Mouse (Mus musculus) lung, postnatal 0 days (tissue): ENCODE measurements around the gene Gm8265. TPM values are rescaled to one million over a fixed set of nuclear protein-coding genes. Genes with fewer than 3 reads are reported as not detected.
"Not testable (repeated sequence)": the region's sequence is repeated elsewhere in the genome, so short reads cannot be mapped to it uniquely, and the experiment has no call there.

ENCODE experiments used
- ATAC-seq: fragments of 200-750 bp; cut with Nextera tagmentation; 2 replicates; pipeline ENCODE4 v1.8.0; 2017; ENCODE audit warnings: moderate library complexity
- DNase-seq: peaks from one replicate; pipeline ENCODE4 v3.0.0-alpha.2; 2016; ENCODE audit warnings: low spot score
- H3K27ac ChIP-seq: fragments of 300-500 bp; sonication (generic); 2 replicates; pipeline ENCODE4 v1.5.1; 2014; ENCODE audit warnings: antibody characterized with exemption, mild to moderate bottlenecking, low read length, mixed read lengths
- H3K27me3 ChIP-seq: fragments of 300-500 bp; sonication (generic); replicated peaks from 2 replicates; pipeline ENCODE4 v1.6.1; 2014; ENCODE audit warnings: low read length, mixed read lengths; ENCODE audit not compliant: insufficient read depth
- H3K36me3 ChIP-seq: fragments of 300-500 bp; sonication (generic); 2 replicates; pipeline ENCODE4 v1.6.1; 2014; ENCODE audit warnings: low read length, mixed read lengths; ENCODE audit not compliant: insufficient read depth
- H3K4me1 ChIP-seq: fragments of 300-500 bp; sonication (generic); 2 replicates; pipeline ENCODE4 v1.6.1; 2014; ENCODE audit warnings: antibody characterized with exemption, low read depth, low read length, mixed read lengths; ENCODE audit not compliant: insufficient read depth
- H3K4me2 ChIP-seq: fragments of 300-500 bp; sonication (generic); replicated peaks from 2 replicates; pipeline ENCODE4 v1.6.1; 2014; ENCODE audit warnings: low read depth, mild to moderate bottlenecking, low read length, moderate library complexity, mixed read lengths
- H3K4me3 ChIP-seq: fragments of 300-500 bp; sonication (generic); 2 replicates; pipeline ENCODE4 v1.5.1; 2014; ENCODE audit warnings: low read depth, low read length
- H3K9ac ChIP-seq: fragments of 300-500 bp; sonication (generic); replicated peaks from 2 replicates; pipeline ENCODE4 v1.6.1; 2014; ENCODE audit warnings: low read depth, mild to moderate bottlenecking
- H3K9me3 ChIP-seq: fragments of 300-500 bp; sonication (generic); 2 replicates; pipeline ENCODE4 v1.6.1; 2016; ENCODE audit warnings: low read length, mixed read lengths
- WGBS: fragments of 180-500 bp; shearing (Covaris S2); extraction: QIAGEN DNeasy Blood & Tissue Kit; methylation state at CpG from one replicate; pipeline ENCODE4 v1.1.7; 2014; 5-methylcytosine and 5-hydroxymethylcytosine counted together
- polyA plus RNA-seq: library from polyadenylated mRNA; unstranded; fragments of >200 nt; fragmentation: Nextera tagmentation; extraction: Ambion mirVana; gene quantifications from 2 replicates; pipeline ENCODE4 v1.2.1, GENCODE M21; 2015

Gm8265 gene
- polyA plus RNA-seq: not detected in 2 replicates

DNA sequence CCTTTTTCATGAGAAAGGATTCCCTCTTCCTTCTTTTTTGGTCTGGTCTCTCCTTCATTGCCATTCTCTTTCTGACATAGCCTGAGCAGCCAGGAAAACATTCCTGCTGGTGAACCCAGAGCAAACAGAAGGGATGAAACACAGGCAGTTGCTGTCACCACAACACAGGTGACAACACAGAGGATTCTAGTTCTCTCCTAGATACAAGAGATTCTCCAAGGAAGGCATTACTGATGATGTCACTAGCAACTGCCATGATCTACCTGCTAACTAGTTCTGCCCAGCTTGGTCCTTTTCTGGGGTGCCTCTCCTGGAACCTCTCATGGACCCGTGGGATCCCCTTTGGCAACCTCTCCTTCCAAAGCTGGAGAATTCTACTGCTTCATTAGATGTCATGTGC is at the start of gene Gm8265:
Gene Gm8265 (minus strand): TSS at position 101 of the 400 bp plus-strand sequence.
- ATAC-seq, H3K27ac ChIP-seq, H3K4me3 ChIP-seq, H3K9me3 ChIP-seq, H3K4me1 ChIP-seq, DNase-seq, H3K4me2 ChIP-seq, H3K27me3 ChIP-seq, H3K36me3 ChIP-seq, H3K9ac ChIP-seq: not testable (repeated sequence)
- no CpG with 5 or more reads among the region's 1 CpGs for WGBS

Other genes starting within 250 kb of the Gm8265 start
- 0.29 TPM in 1 of 2 replicates, not detected in the other for gene Gm3500, start 244.0 kb downstream of the Gm8265 start, polyA plus RNA-seq
- gene Gm3194, start 177.6 kb downstream of the Gm8265 start, polyA plus RNA-seq: 0.14 TPM in 1 of 2 replicates, not detected in the other
- gene Gm8246, start 155.2 kb downstream of the Gm8265 start, polyA plus RNA-seq: not detected in 2 replicates
- not detected in 2 replicates for gene Gm3187, start 148.8 kb downstream of the Gm8265 start, polyA plus RNA-seq
- 0.32 and 0.98 TPM in 2 replicates for gene Gm3488, start 131.4 kb downstream of the Gm8265 start, polyA plus RNA-seq
- not detected in 2 replicates for gene Gm3532, start 94.5 kb downstream of the Gm8265 start, polyA plus RNA-seq
- gene Gm9603, start 54.4 kb upstream of the Gm8265 start, polyA plus RNA-seq: not detected in 2 replicates
- 0.16 TPM in 1 of 2 replicates, not detected in the other for gene Gm3373, start 108.5 kb upstream of the Gm8265 start, polyA plus RNA-seq
- gene Gm3383, start 175.0 kb upstream of the Gm8265 start, polyA plus RNA-seq: 0.14 and 0.44 TPM in 2 replicates
- not detected in 2 replicates for gene Gm3424, start 197.3 kb upstream of the Gm8265 start, polyA plus RNA-seq
- gene Gm8237, start 247.4 kb upstream of the Gm8265 start, polyA plus RNA-seq: 0.10 and 0.47 TPM in 2 replicates